Mouse (Mus musculus): ENCODE measurements around the gene 4932415D10Rik.

DNA sequence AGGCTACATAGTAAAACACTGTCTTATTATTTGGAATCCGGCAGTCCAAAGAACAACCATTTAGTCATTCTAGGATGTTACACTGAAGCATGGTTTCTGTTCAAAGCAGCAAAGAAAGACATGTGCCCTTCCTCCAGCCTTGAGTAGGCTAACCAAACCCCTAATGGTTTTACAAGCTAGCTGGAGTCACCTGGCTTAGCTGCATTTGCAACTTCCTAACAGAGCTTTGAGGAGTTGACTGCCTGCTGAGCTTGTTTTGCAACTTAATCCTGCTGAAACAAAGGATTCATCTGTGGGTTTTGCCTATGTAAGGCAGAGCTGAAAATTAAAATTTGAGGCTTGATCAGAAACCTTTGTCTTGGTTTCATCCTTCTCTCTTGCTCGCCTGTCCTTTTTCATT lies 59.1 kb downstream of the 4932415D10Rik start:
- TF ChIP-seq CTCF (IDR thresholded peaks at IDR 0.05; ENCODE audit: extremely low read depth, insufficient read depth, low read length) = no peak
- no peak for TF ChIP-seq POLR2A (IDR thresholded peaks at IDR 0.05; ENCODE audit: extremely low read depth, insufficient read depth, low read length)

Data from cortical plate, adult 2 months (tissue).